Mouse (Mus musculus) mouse trophoblast stem cell (cell line): ENCODE results near the gene Cdk19.
"Not testable (repeated sequence)": the region's sequence is repeated elsewhere in the genome, so short reads cannot be mapped to it uniquely, and the experiment has no call there.

Experiments
- in situ Hi-C, 2 experiments: fragments of 300-500 bp; cut with MseI, MboI; formaldehyde crosslinking; loops; 2 replicates in 1 of 2; 3 replicates in 1 of 2; pipeline ENCODE4 v1.15.1; 2025

Gene Cdk19

DNA sequence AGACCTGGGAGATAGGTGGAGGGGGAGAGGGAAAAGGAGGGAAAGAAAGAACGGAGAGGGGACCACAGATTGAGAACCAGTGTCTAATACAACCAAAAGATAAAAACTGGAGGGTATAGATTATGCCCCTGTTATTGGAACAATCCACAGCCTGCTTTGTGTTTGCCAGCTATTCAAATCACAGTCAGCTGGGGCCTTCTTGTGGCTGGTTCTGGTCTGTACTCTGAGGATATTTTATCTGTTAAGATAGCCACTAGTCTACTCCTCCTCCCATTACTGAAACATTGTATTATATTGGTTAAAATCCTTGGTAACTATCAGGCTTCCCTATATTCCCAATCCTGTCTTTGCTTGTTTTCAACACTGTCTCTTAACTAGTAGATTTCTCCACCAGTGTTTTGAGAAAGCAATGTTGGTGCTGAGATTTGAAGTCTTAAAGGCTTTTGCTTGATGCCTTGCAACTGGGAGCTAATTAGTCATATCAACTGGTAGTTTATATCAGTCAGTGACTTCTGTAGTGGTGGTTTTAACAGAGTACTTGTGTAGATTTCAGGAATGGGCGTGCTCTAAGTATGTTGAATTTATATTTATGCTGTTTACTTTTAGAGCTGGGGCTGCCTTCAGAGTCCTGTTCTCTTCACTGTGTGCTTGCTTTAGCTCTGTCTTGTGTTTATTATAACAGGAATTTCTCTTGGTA is 54.2 kb downstream of the Cdk19 start:
- in situ Hi-C loops = no loop called here

- in situ Hi-C loops = no loop called here
These were observed 59.5 kb downstream of the Cdk19 start for GRCm38 (mm10) chr10:40398842-40399241.

GRCm38 (mm10) chr10:40399328-40399727 is 60.0 kb downstream of the Cdk19 start:
- in situ Hi-C loops = no loop called here

GRCm38 (mm10) chr10:40400293-40400692 is 60.9 kb downstream of the Cdk19 start:
- in situ Hi-C loops = no loop called here

DNA sequence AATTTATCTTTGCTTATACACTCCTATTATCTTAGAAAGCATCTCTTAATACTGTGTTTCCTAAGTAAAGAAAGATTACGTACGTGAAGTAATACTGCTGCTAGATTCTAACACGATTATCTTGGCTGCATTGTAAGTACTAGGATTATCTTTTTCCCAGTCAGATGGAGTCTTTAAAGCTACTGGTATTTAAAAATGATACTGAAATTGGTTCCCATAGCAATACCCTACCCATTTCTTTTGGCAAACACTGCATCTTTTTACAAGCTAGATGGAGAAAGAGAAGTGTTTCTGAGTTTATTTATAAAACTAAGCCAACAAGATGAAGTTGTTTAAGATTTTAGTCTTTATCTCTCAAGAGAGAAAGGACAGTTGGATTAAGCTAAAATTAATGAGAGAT is 67.3 kb downstream of the Cdk19 start:
- in situ Hi-C loops = no loop called here

GRCm38 (mm10) chr10:40409336-40409735 is 70.0 kb downstream of the Cdk19 start:
- in situ Hi-C loops = no loop called here

GRCm38 (mm10) chr10:40411370-40411769 is 72.0 kb downstream of the Cdk19 start:
- in situ Hi-C loops = no loop called here

DNA sequence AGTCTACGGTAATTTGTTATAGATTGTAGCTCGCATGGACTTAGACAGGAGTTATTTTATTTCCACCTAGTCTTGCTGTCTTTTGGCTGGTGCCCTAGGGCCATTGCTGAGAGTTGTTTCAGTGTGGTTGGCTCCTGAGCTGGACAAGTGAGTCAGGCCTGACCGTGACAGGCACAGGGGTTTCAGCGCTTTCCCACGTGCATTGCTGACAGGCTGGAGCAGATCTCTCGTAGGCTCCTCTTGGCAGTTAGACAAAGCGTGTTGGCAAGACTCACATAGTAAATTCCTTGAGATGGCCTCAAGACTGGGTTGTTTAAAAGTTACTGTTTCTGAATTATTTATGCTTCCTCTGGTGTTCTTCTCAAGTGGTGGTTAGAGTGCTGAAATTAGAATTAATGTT is 77.6 kb downstream of the Cdk19 start:
- in situ Hi-C loops = no loop called here

DNA sequence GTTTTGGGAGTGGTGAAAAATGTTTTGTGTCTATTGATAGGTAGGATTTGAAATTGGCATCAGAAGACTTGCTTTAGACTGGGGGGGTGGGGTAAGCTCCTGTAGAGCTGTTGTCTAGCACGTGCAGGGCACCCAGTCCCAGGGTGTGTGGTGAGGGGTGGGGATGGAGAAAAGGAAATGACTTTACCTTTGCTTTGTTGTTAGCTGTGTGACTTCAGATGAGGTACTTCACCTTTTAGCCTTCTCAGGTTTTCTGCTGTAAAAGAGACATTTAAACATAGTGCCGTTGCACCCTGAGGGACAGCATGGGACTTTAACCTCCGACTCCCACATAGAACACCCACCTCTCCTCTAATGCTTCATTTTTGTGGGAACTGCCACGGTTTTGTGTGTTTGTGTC is 80.5 kb downstream of the Cdk19 start:
- in situ Hi-C loops = no loop called here

- in situ Hi-C loops = no loop called here
These were observed 81.3 kb downstream of the Cdk19 start for GRCm38 (mm10) chr10:40420703-40421102.

- in situ Hi-C loops = no loop called here
These were observed 82.4 kb downstream of the Cdk19 start for GRCm38 (mm10) chr10:40421724-40422123.

- in situ Hi-C loops = no loop called here
These were observed 83.3 kb downstream of the Cdk19 start for GRCm38 (mm10) chr10:40422696-40423095.

DNA sequence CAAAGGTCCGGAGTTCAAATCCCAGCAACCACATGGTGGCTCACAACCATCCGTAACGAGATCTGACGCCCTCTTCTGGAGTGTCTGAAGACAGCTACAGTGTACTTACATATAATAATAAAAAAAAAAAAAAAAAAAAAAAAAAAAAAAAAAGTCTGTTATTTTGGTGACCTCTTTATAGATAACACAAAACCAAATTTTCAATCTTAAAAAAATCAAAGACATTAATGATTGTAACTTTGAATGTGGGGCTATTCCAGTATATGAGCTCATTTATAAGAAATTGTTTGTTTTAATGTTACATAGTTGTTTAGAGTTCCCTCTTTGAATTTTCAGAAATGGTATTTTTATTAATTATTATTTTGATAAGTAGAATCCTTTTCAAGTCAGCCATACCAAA is 85.1 kb downstream of the Cdk19 start:
- in situ Hi-C loops = not testable (repeated sequence)

DNA sequence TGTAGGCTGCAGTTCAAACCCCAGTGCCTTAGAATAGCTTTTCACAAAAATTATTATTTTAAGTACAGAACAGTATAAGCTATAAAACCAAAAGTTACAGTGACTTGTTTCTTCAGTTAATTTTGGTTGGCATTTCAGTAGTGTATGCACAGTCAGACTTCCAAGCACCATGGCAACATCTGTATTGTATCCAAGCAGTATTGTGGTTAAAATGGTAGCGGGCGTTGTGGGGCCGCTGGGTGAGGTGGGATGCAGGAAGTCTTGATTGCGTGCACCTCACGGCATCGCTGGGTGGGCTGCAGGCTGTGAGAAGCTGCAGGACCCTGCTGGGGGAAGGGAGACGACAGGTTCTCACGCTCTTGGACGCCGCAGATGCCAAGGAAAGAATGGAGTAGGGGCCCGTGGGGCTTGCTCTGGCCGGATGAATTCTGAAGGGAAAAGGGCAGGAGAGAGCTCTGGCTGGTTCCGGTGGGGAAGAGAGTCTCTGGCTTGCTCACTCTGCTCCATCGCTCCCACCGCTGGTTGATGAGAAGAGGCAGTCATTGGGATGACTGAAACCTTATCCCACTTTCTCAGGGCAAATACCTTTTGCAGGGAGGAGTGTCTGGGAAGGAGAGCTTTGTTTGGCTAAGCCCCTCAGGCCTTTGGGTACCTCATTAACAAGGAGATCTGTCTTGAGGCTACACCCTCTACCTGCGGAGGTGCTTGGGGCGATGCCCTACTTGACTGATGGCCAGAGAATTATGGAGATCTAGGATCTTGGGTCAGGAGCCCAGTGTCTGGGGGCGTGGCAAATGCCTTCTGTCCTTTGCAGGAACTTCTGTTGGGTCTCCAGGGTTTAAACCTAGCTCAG is 86.1 kb downstream of the Cdk19 start:
- in situ Hi-C loops = no loop called here

- in situ Hi-C loops = no loop called here
These were observed 86.7 kb downstream of the Cdk19 start for GRCm38 (mm10) chr10:40426096-40426450.

DNA sequence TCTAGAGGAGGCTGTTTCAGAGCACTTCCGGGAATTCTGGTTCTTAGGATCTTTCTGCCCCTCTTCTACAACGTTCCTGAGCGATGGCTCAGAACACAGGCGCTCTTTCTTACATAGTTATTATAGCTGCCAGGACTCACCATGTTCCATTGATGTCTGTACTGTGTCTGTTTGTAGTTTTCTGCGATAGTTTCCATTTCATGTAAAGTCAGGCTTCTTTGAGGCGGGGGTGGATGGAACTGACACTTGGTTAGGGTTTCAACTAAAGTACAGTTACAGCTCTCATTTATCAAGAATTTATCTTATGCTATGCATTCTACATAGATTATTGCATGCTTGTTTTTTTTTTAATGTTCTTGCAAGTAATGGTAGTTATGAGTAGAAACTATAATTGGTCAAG is 89.3 kb downstream of the Cdk19 start:
- in situ Hi-C loops = no loop called here

GRCm38 (mm10) chr10:40429081-40429480 is 89.7 kb downstream of the Cdk19 start:
- in situ Hi-C loops = no loop called here

- in situ Hi-C loops = no loop called here
These were observed 90.8 kb downstream of the Cdk19 start for GRCm38 (mm10) chr10:40430209-40430608.

GRCm38 (mm10) chr10:40431957-40432356 is 92.6 kb downstream of the Cdk19 start:
- in situ Hi-C loops = no loop called here

- in situ Hi-C loops = no loop called here
These were observed 93.0 kb downstream of the Cdk19 start for GRCm38 (mm10) chr10:40432375-40432774.

- in situ Hi-C loops = no loop called here
These were observed 96.0 kb downstream of the Cdk19 start for GRCm38 (mm10) chr10:40435402-40435801.

DNA sequence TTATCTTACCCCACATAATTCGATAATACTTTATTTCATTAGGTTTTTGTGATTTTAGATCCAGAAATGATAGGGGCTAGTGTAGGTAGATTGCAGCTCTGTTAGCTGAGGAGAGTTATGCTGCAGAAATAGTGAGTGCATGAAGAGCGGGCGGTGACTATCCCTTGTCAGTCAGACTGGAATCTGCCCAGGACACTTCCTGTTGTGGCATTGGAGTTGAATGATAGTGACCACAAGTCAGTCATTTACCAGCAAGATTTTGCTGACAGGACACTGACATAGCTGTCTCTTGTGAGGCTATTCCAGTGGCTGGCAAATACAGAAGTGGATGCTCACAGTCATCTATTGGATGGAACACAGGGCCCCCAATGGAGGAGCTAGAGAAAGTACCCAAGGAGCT is 97.8 kb downstream of the Cdk19 start:
- in situ Hi-C loops = no loop called here

- in situ Hi-C loops = no loop called here
These were observed 101.4 kb downstream of the Cdk19 start for GRCm38 (mm10) chr10:40440740-40441139.
